Mouse (Mus musculus): ENCODE results near the gene Zfp454. TPM values are rescaled to one million over a fixed set of nuclear protein-coding genes. Genes with fewer than 3 reads are reported as not detected.

Gene Zfp454
- total and polyA plus RNA-seq, 2 experiments from 2014 or later = 8.4 to 8.7 TPM

DNA sequence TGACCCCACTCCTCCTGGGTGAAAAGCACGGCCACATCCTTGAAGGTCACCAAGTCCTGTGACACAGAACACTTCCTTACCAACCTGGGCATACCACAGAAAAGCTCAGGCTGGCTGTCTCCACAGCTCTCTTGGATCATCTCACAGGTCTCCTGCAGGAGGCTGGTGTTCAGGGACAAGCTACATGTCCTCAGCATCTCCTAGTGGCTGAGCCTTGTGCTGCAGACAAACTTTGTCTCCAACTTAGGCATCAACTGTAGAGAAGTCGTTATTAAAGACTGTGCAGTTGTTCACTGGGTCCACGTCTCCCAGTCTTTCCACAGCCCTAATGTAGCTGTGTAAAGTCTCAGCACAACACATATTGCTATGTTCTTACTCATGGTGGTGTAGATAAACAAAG, 3.7 kb downstream of the Zfp454 start:
- H3K27me3 ChIP-seq (ENCODE audit: insufficient read depth, low read length) = no peaks in the 10 kb centered on the region
- 86% methylated on average over 3 of the region's 3 CpGs for WGBS
- no peak overlapping the region for H3K4me3 ChIP-seq (ENCODE audit: low read depth, low read length)
- H3K4me1 ChIP-seq (ENCODE audit: insufficient read depth) = peaks cover 16% of the 10 kb centered on the region
- peaks cover 32% of the 10 kb centered on the region for H3K36me3 ChIP-seq (ENCODE audit: insufficient read depth)
- ATAC-seq = no peak
- H3K9ac ChIP-seq = no peak overlapping the region
- DNase-seq = no peak
- H3K4me2 ChIP-seq (ENCODE audit: low read depth) = no peak overlapping the region
- H3K27ac ChIP-seq (ENCODE audit: low read depth, low read length) = no peak overlapping the region
- TF ChIP-seq CTCF (IDR thresholded peaks at IDR 0.05; ENCODE audit: low read depth) = peak; percentile 39
- H3K9me3 ChIP-seq (ENCODE audit: low read length) = no peaks in the 10 kb centered on the region

- ATAC-seq = no peak
- peaks cover 61% of the 10 kb centered on the region for H3K36me3 ChIP-seq (ENCODE audit: insufficient read depth)
Measured at GRCm38 (mm10) chr11:50878641-50879040, 8.8 kb downstream of the Zfp454 start.

DNA sequence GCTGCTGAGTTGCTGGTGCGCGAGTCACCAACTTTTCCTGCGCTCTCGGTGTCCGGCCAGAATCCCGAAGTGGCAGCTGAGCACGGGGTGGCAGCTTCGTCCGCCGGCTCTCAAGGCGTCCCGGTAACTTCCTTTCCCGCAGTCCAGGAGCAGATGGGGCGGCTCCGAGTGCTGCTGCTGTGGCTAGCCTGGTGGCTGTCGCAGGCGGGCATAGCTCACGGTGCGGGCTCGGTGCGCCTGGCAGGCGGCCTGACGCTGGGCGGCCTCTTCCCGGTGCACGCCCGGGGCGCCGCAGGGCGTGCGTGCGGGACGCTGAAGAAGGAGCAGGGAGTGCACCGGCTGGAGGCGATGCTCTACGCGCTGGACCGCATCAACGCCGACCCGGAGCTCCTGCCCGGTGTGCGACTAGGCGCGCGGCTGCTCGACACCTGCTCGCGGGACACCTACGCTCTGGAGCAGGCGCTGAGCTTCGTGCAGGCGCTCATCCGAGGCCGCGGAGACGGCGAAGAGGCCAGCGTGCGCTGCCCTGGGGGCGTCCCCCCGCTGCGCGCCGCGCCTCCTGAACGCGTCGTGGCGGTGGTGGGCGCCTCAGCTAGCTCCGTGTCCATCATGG, 36.4 kb downstream of the Zfp454 start:
- peaks cover 40% of the 10 kb centered on the region for H3K27me3 ChIP-seq (ENCODE audit: insufficient read depth, low read length)
- DNase-seq (no peak), ATAC-seq (peak; percentile 25; the same call in 1 of the 2 replicates)
- TF ChIP-seq CTCF (IDR thresholded peaks at IDR 0.05; ENCODE audit: low read depth) = no peak
- no peaks in the 10 kb centered on the region for H3K4me1 ChIP-seq (ENCODE audit: insufficient read depth)
- no peaks in the 10 kb centered on the region for H3K36me3 ChIP-seq (ENCODE audit: insufficient read depth)
- peak overlapping the region; percentile 94 for H3K4me2 ChIP-seq (ENCODE audit: low read depth)
- no peaks in the 10 kb centered on the region for H3K9me3 ChIP-seq (ENCODE audit: low read length)
- no peak overlapping the region for H3K27ac ChIP-seq (ENCODE audit: low read depth, low read length)
- peak overlapping the region; percentile 40; the same call in 1 of the 2 replicates for H3K9ac ChIP-seq
- H3K4me3 ChIP-seq (ENCODE audit: low read depth, low read length) = peak overlapping the region; percentile 45
- under 1% methylated on average over 72 of the region's 72 CpGs for WGBS

More at GRCm38 (mm10) chr11:50878641-50879040, 8.8 kb downstream of the Zfp454 start:
- Histone ChIP-seq H3K27me3 (ENCODE audit: insufficient read depth, low read length) (no peaks in the 10 kb centered on the region), H3K4me3 (ENCODE audit: low read depth, low read length) (no peak overlapping the region), H3K4me1 (ENCODE audit: insufficient read depth) (no peaks in the 10 kb centered on the region), H3K4me2 (ENCODE audit: low read depth) (no peak overlapping the region), H3K9me3 (ENCODE audit: low read length) (peaks cover 5% of the 10 kb centered on the region), H3K9ac (no peak overlapping the region), H3K27ac (ENCODE audit: low read depth, low read length) (no peak overlapping the region)
- TF ChIP-seq CTCF (IDR thresholded peaks at IDR 0.05; ENCODE audit: low read depth) = no peak
- DNase-seq = no peak
- 95% methylated on average over 3 of the region's 3 CpGs for WGBS

- peak within 1 kb of the TSS; percentile 94 for H3K4me2 ChIP-seq (ENCODE audit: low read depth)
- H3K9ac ChIP-seq = peak within 1 kb of the TSS; percentile 40; the same call in 1 of the 2 replicates
- peaks cover 40% of the 10 kb centered on the region for H3K27me3 ChIP-seq (ENCODE audit: insufficient read depth, low read length)
- H3K36me3 ChIP-seq (ENCODE audit: insufficient read depth) = no peaks in the 10 kb centered on the region
- under 1% methylated on average over 11 of the region's 11 CpGs for WGBS
- no peak within 1 kb of the TSS for H3K27ac ChIP-seq (ENCODE audit: low read depth, low read length)
- peak within 1 kb of the TSS; percentile 45 for H3K4me3 ChIP-seq (ENCODE audit: low read depth, low read length)
- H3K4me1 ChIP-seq (ENCODE audit: insufficient read depth) = no peaks in the 10 kb centered on the region
- no peaks in the 10 kb centered on the region for H3K9me3 ChIP-seq (ENCODE audit: low read length)
- no peak for TF ChIP-seq CTCF (IDR thresholded peaks at IDR 0.05; ENCODE audit: low read depth)
- DNase-seq = no peak
- ATAC-seq = no peak
Measured at GRCm38 (mm10) chr11:50850177-50850735, 37.2 kb downstream of the Zfp454 start, which contains the start of gene Grm6. Grm6 (plus strand) TSS chr11:50850685.

DNA sequence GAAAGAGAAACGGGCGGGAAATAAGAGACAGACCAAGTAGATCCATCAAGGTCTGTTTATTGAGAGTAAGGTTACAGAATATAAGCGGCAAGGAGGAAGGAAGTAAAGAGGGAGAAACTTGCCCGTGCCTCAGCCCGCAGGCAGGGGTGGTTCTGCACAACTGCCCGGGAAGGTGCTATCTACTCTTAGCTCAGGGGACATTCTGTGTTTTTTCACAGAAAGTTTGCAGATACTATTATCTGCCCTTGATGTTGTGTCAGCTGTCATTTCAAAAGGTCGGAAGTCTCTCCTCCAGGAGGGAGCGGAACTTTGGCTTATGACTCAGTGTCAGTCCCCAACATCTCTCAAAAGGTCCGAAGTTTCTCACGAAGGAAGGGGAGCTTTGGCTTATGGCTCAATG, 38.1 kb downstream of the Zfp454 start:
- H3K9ac ChIP-seq = no peak overlapping the region
- H3K4me1 ChIP-seq (ENCODE audit: insufficient read depth) = no peaks in the 10 kb centered on the region
- TF ChIP-seq CTCF (IDR thresholded peaks at IDR 0.05; ENCODE audit: low read depth) = no peak
- H3K4me3 ChIP-seq (ENCODE audit: low read depth, low read length) = no peak overlapping the region
- no peak overlapping the region for H3K27ac ChIP-seq (ENCODE audit: low read depth, low read length)
- H3K9me3 ChIP-seq (ENCODE audit: low read length) = no peaks in the 10 kb centered on the region
- peaks cover 40% of the 10 kb centered on the region for H3K27me3 ChIP-seq (ENCODE audit: insufficient read depth, low read length)
- no peak for DNase-seq
- H3K4me2 ChIP-seq (ENCODE audit: low read depth) = no peak overlapping the region
- 11% methylated on average over 10 of the region's 10 CpGs for WGBS
- no peaks in the 10 kb centered on the region for H3K36me3 ChIP-seq (ENCODE audit: insufficient read depth)
- no peak for ATAC-seq

- TF ChIP-seq CTCF (IDR thresholded peaks at IDR 0.05; ENCODE audit: low read depth) = no peak
- DNase-seq (no peak), ATAC-seq (no peak)
- no peak overlapping the region for H3K27ac ChIP-seq (ENCODE audit: low read depth, low read length)
- peaks cover 40% of the 10 kb centered on the region for H3K27me3 ChIP-seq (ENCODE audit: insufficient read depth, low read length)
- H3K36me3 ChIP-seq (ENCODE audit: insufficient read depth) = no peaks in the 10 kb centered on the region
- H3K9me3 ChIP-seq (ENCODE audit: low read length) = no peaks in the 10 kb centered on the region
- no peak overlapping the region for H3K4me2 ChIP-seq (ENCODE audit: low read depth)
- H3K4me3 ChIP-seq (ENCODE audit: low read depth, low read length) = no peak overlapping the region
- 44% methylated on average over 3 of the region's 3 CpGs for WGBS
- H3K4me1 ChIP-seq (ENCODE audit: insufficient read depth) = no peaks in the 10 kb centered on the region
- H3K9ac ChIP-seq = no peak overlapping the region
Measured at GRCm38 (mm10) chr11:50848520-50849137, 38.8 kb downstream of the Zfp454 start.

DNA sequence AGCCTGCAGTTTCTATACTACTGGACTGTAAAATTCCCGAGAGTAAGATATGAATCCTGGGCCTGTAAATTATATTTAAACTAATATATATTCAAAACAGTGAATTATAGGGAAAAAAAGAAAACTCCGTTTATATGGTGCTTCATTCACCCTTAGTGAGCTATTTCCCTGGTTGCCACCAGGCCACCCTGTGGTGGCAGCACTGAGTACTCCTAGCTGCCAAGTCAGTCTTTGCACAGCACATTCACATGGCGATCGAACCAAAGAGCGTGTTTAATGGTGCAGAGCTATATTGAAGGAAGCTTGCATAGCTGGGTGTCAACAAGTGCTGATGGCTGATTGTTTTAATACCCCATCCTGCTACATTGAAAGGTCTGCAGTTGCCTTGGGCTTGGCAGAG, 40.4 kb downstream of the Zfp454 start:
- whole genome bisulfite sequencing = 68% methylated on average over 5 of the region's 5 CpGs
- no peaks in the 10 kb centered on the region for H3K9me3 ChIP-seq (ENCODE audit: low read length)
- no peaks in the 10 kb centered on the region for H3K4me1 ChIP-seq (ENCODE audit: insufficient read depth)
- DNase-seq (peak; percentile 36), ATAC-seq (peak; percentile 66; the same call in 1 of the 2 replicates)
- no peaks in the 10 kb centered on the region for H3K36me3 ChIP-seq (ENCODE audit: insufficient read depth)
- no peak overlapping the region for H3K4me2 ChIP-seq (ENCODE audit: low read depth)
- H3K27ac ChIP-seq (ENCODE audit: low read depth, low read length) = no peak overlapping the region
- TF ChIP-seq CTCF (IDR thresholded peaks at IDR 0.05; ENCODE audit: low read depth) = peak; percentile 71
- H3K9ac ChIP-seq = no peak overlapping the region
- no peak overlapping the region for H3K4me3 ChIP-seq (ENCODE audit: low read depth, low read length)
- H3K27me3 ChIP-seq (ENCODE audit: insufficient read depth, low read length) = peaks cover 29% of the 10 kb centered on the region
